Mouse (Mus musculus) kidney, postnatal 0 days (tissue): Measurements from ENCODE around the gene Nipal1. TPM values are rescaled to one million over a fixed set of nuclear protein-coding genes. Genes with fewer than 3 reads are reported as not detected.

Source experiments
- ATAC-seq: fragments of 200-750 bp; cut with Nextera tagmentation; replicated peaks from 2 replicates; pipeline ENCODE4 v1.8.0; 2017; ENCODE audit warnings: low read depth, moderate number of reproducible peaks, moderate TSS enrichment, moderate library complexity; ENCODE audit not compliant: low FRiP score
- DNase-seq: peaks from one replicate; pipeline ENCODE4 v3.0.0-alpha.2; 2016; ENCODE audit warnings: low spot score
- H3K27ac ChIP-seq: fragments of 300-500 bp; sonication (generic); 2 replicates; pipeline ENCODE4 v1.5.1; 2014; ENCODE audit warnings: mild to moderate bottlenecking
- H3K27me3 ChIP-seq: fragments of 300-500 bp; sonication (generic); 2 replicates; pipeline ENCODE4 v1.6.1; 2014; ENCODE audit warnings: low read length, mixed read lengths; ENCODE audit not compliant: insufficient read depth
- H3K36me3 ChIP-seq: fragments of 300-500 bp; sonication (generic); 2 replicates; pipeline ENCODE4 v1.6.1; 2014; ENCODE audit warnings: low read length, mixed read lengths; ENCODE audit not compliant: insufficient read depth
- H3K4me1 ChIP-seq: fragments of 300-500 bp; sonication (generic); replicated peaks from 2 replicates; pipeline ENCODE4 v1.6.1; 2014; ENCODE audit warnings: antibody characterized with exemption, low read length, mixed read lengths; ENCODE audit not compliant: insufficient read depth
- H3K4me2 ChIP-seq: fragments of 300-500 bp; sonication (generic); 2 replicates; pipeline ENCODE4 v1.6.1; 2014; ENCODE audit warnings: mild to moderate bottlenecking, low read length, moderate library complexity, mixed read lengths
- H3K4me3 ChIP-seq: fragments of 300-500 bp; sonication (generic); replicated peaks from 2 replicates; pipeline ENCODE4 v1.5.1; 2014; ENCODE audit warnings: low read depth, low read length
- H3K9ac ChIP-seq: fragments of 300-500 bp; sonication (generic); 2 replicates; pipeline ENCODE4 v1.6.1; 2014; ENCODE audit warnings: low read depth, low read length
- H3K9me3 ChIP-seq: fragments of 300-500 bp; sonication (generic); replicated peaks from 2 replicates; pipeline ENCODE4 v1.6.1; 2016; ENCODE audit warnings: low read length, inconsistent platforms, mixed read lengths
- CTCF ChIP-seq: IDR thresholded peaks from 2 replicates; pipeline ENCODE4 v1.5.1; 2016; ENCODE audit warnings: antibody characterized with exemption, low read depth, mild to moderate bottlenecking, moderate library complexity
- WGBS: fragments of 180-500 bp; shearing (Covaris S2); extraction: QIAGEN DNeasy Blood & Tissue Kit; methylation state at CpG from one replicate; pipeline ENCODE4 v1.1.7; 2014; 5-methylcytosine and 5-hydroxymethylcytosine counted together
- polyA plus RNA-seq: library from polyadenylated mRNA; unstranded; fragments of >200 nt; fragmentation: Nextera tagmentation; extraction: Ambion mirVana; gene quantifications from 2 replicates; pipeline ENCODE4 v1.2.1, GENCODE M21; 2015

Gene Nipal1
- polyA plus RNA-seq, 1 experiment from 2014 or later: 8.2 TPM

DNA sequence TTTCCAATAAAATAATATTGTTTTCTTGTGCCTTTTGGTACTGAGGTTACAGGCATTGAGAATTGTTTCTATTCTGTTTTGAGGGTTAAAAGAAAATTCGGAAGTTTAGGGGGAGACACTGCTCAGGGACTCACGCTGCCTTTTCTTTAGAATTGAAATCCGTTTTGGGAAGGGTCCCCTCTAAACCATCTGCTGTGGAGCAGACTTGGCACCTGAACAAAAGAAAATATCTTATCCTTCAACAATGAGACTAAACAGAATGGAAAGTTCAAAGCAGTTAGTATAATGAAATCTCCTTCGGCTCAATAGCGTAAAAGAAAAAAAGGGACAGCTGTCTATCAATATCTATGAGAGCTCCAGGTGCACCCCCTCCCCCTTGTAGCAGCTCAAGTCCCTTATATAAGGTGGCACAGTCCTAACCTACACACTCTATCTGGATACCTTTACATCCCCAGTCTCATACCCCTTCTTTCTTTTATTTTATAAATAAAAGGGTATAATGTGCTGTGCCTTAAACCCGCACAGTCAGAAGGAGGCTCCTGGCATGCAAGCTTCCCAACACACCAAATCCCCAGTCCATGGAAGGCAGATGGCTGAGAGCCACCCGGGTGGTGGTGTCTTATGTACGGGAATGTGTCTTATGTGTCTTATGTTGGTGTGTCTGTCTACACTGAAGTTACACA lies 23.6 kb downstream of the Nipal1 start:
- no peak for DNase-seq
- no peak for TF ChIP-seq CTCF
- Histone ChIP-seq H3K27me3 (no peaks in the 10 kb centered on the region), H3K4me2 (no peak overlapping the region), H3K9me3 (no peaks in the 10 kb centered on the region), H3K36me3 (no peaks in the 10 kb centered on the region), H3K4me3 (no peak overlapping the region), H3K4me1 (no peaks in the 10 kb centered on the region), H3K9ac (no peak overlapping the region), H3K27ac (no peak overlapping the region)
- 78% methylated on average over 8 of the region's 8 CpGs for WGBS
- no peak for ATAC-seq

DNA sequence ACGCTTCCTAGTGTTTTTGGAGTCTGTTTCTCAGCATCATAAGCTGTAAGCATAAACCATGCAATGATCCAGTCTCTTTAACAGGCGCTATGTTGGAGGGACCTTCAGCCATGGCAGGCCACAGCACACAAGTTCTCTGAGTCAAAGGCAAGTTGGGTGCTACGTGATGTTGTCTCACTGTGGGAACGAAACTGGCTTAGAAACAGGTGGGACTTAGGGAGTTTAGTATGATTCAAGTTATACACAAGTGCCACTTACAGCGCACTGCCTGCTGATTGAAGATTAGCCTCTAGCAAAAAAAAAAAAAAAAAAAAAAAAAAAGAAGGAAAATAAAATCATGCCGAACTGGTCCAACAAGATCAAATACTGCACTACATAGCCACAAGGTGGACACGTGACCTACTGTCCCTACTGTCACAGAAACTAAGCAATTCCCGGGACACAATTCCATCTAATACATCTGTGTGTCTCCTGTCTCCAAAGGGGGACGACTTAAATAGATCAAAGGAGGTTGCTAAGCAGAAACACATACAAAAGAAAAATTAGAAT lies 27.5 kb downstream of the Nipal1 start:
- ATAC-seq: no peak
- H3K4me3 ChIP-seq: no peak overlapping the region
- H3K9me3 ChIP-seq: no peaks in the 10 kb centered on the region
- no peak for TF ChIP-seq CTCF
- no peak overlapping the region for H3K9ac ChIP-seq
- H3K4me2 ChIP-seq: no peak overlapping the region
- 67% methylated on average over 9 of the region's 9 CpGs for WGBS
- no peaks in the 10 kb centered on the region for H3K4me1 ChIP-seq
- no peaks in the 10 kb centered on the region for H3K36me3 ChIP-seq
- DNase-seq: no peak
- H3K27me3 ChIP-seq: no peaks in the 10 kb centered on the region
- no peak overlapping the region for H3K27ac ChIP-seq

DNA sequence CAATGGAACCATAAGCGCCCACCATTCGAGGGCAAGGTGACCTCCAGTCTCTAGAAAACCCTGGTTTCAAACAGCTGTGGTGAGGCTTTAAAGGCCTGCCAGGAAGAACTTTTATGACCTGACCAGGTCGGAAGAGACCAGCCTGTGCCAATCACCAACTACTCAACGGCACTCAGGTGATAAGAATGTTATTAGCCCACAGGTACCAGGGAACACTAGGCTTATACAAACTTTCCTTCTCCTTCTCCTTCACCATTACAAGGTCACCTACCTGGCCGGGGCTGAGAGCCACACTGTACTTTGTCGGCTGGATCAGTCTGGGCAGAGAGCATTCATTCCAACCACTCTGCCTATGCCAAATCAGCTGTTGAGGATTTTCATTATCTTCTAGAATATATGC lies 33.9 kb downstream of the Nipal1 start:
- no peak overlapping the region for H3K4me2 ChIP-seq
- no peak overlapping the region for H3K4me3 ChIP-seq
- no peak overlapping the region for H3K27ac ChIP-seq
- no peak for DNase-seq
- H3K9me3 ChIP-seq: no peaks in the 10 kb centered on the region
- H3K4me1 ChIP-seq: no peaks in the 10 kb centered on the region
- no peak overlapping the region for H3K9ac ChIP-seq
- no peaks in the 10 kb centered on the region for H3K27me3 ChIP-seq
- 65% methylated on average over 6 of the region's 6 CpGs for WGBS
- no peak for TF ChIP-seq CTCF
- ATAC-seq: no peak
- no peaks in the 10 kb centered on the region for H3K36me3 ChIP-seq

DNA sequence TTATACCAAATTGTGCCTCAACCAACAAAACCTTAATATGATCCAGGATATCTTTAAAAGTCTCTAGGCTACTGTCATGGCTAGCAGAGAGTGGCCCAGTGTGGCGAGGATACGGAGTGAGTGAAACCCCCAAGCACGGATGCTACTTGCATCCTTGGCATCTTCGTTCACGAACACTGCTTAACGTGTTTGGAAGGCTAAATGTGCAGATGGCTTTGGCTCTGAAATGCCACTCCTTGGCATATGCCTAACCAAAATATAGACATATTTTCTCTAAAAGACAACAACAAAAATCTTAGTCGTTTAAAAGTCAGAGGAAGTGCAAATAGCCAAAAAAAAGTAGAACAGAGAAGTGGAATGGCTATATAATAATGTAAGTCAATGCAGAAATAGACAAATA lies 42.0 kb downstream of the Nipal1 start:
- no peak overlapping the region for H3K9ac ChIP-seq
- 91% methylated on average over 7 of the region's 7 CpGs for WGBS
- TF ChIP-seq CTCF: no peak

DNA sequence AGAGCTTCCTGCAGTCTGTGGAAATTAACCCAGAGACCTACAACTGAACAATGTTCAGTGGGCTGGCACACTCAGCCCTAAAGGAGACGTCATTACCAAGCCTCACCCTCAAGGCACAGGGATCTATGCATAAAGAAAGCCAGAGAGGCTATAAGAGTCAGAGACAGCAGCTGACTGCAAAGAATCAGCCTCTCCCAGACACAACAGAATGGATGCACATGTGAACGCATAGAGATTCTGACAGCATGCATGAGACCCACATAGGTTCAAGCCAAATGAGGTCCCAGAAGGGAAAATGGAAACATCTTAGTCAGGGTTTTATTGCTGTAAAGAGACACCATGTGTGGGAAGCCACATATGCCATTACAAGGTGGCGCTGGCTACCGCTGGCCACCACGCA lies 42.9 kb downstream of the Nipal1 start:
- Histone ChIP-seq H3K27ac (no peak overlapping the region), H3K36me3 (no peaks in the 10 kb centered on the region), H3K9me3 (no peaks in the 10 kb centered on the region), H3K27me3 (no peaks in the 10 kb centered on the region), H3K4me1 (no peaks in the 10 kb centered on the region), H3K4me2 (no peak overlapping the region), H3K9ac (no peak overlapping the region), H3K4me3 (no peak overlapping the region)
- DNase-seq: no peak
- no peak for TF ChIP-seq CTCF
- WGBS: 89% methylated on average over 5 of the region's 5 CpGs
- ATAC-seq: no peak

More for the DNA sequence above, 42.0 kb downstream of the Nipal1 start:
- Histone ChIP-seq H3K27me3 (no peaks in the 10 kb centered on the region), H3K9me3 (no peaks in the 10 kb centered on the region), H3K4me1 (no peaks in the 10 kb centered on the region), H3K4me3 (no peak overlapping the region), H3K4me2 (no peak overlapping the region), H3K27ac (no peak overlapping the region), H3K36me3 (no peaks in the 10 kb centered on the region)
- DNase-seq (no peak), ATAC-seq (no peak)

DNA sequence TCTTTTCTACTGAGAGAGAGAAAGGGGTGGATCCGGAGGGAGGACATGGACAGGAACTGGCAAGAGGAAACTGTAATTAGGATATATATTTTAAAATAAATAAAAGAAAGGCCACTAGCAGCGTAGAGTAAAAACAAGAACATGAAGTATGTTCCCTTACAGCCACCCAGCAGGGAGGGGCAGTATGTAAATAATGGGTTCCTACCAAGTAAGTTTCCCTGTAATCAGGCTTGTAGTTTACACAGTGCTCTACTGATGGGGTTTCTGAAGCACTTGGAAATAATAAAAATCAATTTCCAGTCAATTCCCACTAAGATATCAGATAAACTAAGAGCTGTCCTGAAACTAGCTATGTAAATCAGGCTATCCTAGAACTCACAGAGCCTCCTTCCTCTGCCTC lies 47.1 kb downstream of the Nipal1 start:
- no peak for DNase-seq
- H3K9me3 ChIP-seq: no peaks in the 10 kb centered on the region
- H3K36me3 ChIP-seq: no peaks in the 10 kb centered on the region
- H3K4me3 ChIP-seq: no peak overlapping the region
- no peak for TF ChIP-seq CTCF
- WGBS: 69% methylated on average over 2 of the region's 2 CpGs
- H3K27ac ChIP-seq: no peak overlapping the region
- no peaks in the 10 kb centered on the region for H3K27me3 ChIP-seq
- no peak overlapping the region for H3K4me2 ChIP-seq
- H3K4me1 ChIP-seq: no peaks in the 10 kb centered on the region
- ATAC-seq: no peak
- no peak overlapping the region for H3K9ac ChIP-seq

DNA sequence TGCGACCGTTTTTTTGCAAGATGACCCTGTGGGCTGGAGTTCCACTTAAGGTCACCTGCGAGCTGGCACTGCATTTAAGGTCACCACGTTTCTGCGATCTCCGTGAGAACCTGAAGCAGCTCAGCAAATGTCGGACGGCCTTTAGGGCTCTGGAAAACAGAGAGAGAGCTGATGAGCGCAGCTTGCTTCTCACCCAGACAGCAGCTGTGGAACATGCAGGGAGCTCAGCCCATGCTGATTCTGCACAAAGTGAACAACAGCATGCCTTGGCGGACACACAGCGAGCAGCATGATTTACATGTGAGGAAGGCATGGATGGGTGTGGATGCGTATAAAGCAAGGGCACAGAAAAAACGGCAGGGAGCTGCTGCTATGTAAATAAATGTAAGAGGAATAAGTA lies 48.9 kb downstream of the Nipal1 start:
- no peak for ATAC-seq
- no peak for DNase-seq
- H3K36me3 ChIP-seq: no peaks in the 10 kb centered on the region
- H3K4me2 ChIP-seq: no peak overlapping the region
- H3K9ac ChIP-seq: no peak overlapping the region
- H3K27ac ChIP-seq: no peak overlapping the region
- H3K9me3 ChIP-seq: no peaks in the 10 kb centered on the region
- H3K4me1 ChIP-seq: no peaks in the 10 kb centered on the region
- TF ChIP-seq CTCF: no peak
- 65% methylated on average over 13 of the region's 13 CpGs for WGBS
- no peaks in the 10 kb centered on the region for H3K27me3 ChIP-seq
- no peak overlapping the region for H3K4me3 ChIP-seq
